Mouse (Mus musculus) ES-CJ7 (cell line): ENCODE measurements around the gene Olfr1094.

ENCODE experiments used
- DNase-seq: peaks from one replicate; pipeline ENCODE4 v3.0.0; 2011; ENCODE audit warnings: low read depth, low spot score

Gene Olfr1094

DNA sequence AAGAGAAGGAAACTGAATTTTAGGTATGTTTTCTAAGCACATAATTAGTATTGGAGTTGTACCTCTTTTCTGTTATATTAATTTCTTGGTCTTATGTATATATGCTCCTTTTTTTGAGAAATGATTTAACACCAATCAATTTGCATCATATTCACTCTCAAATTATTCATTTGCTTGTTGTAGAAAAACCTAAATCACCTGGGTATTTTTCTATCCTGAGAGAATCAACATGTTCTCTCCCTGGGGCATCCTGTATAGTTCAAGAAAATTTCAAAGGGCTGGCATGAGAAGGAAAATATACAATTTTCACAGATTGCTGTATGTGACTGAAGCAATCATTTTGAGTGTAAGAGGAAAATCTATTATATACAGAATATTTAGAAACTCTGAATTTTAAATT is at the start of gene Olfr1094:
Gene Olfr1094 (plus strand): TSS at position 301 of the 400 bp plus-strand sequence.
- no peak for DNase-seq

- DNase-seq: no peak
Observed at GRCm38 (mm10) chr2:86782179-86782578, 42.3 kb upstream of the Olfr1094 start, which contains the start of gene Olfr1093. Olfr1093 (plus strand) TSS chr2:86782479.

GRCm38 (mm10) chr2:86809918-86810317 is 14.5 kb upstream of the Olfr1094 start, which contains the start of gene Olfr141:
Olfr141 (minus strand) TSS chr2:86810018.
- DNase-seq: no peak

GRCm38 (mm10) chr2:86851596-86851995 is 27.1 kb downstream of the Olfr1094 start, which contains the start of gene Olfr1095:
Olfr1095 (minus strand) TSS chr2:86851696.
- no peak for DNase-seq

DNA sequence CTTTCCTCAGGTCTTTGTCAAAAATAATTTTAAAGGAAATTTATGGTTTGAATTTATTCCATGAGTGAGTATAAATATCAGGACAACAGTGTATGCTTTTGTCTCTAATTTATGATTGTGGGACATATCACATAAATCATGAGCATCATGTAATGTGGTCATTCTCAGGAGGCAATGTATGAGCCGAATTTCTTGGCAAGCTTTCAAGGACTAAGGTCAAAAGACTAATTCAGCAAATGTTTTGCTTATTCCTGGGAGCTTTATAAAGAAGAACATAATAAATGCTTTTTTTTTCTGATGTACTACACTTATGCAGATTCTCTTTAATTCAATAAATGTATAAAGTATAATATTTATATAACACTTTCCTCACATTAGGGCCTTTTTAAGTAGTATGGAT is 50.2 kb downstream of the Olfr1094 start, which contains the start of gene Gm13723:
Gene Gm13723 (minus strand): TSS at position 101 of the 400 bp plus-strand sequence.
- DNase-seq: no peak
